Mouse (Mus musculus) megakaryocyte progenitor cell, adult 5-6 weeks (primary cell): ENCODE measurements at regions not wholly inside any gene's neighbourhood (a gene's known extent, or its start where the extent isn't known, plus 50 kb on each side); places are given as distances from the start of the nearest gene placed in this dataset.

Source experiments
- ATAC-seq: replicated peaks from 2 replicates; pipeline ENCODE4 v1.8.0; 2016; ENCODE audit warnings: mild to moderate bottlenecking, moderate TSS enrichment, inconsistent platforms; ENCODE audit not compliant: poor library complexity

GRCm38 (mm10) chr12:39073289-39074022 lies 294.3 kb downstream of the Etv1 start:
- no peak for ATAC-seq

DNA sequence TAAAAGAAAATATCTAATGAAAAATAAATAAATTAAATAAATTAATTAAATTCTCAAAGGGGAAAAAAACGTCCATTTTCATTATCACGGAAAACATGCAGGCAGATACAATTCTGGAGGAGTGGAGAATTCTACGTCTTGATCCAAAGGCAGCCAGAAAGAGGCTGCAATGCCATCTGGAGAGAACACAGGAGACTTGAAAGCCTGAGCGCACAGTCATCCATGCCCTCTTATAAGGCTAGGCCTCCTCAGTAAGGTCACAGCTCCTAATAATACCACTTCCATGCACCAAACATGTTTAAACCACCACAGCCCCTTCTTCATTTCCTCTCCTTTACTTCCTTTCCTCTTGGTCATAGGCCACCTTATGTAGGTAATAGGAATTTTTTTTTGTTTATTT lies 307.1 kb downstream of the Etv1 start:
- ATAC-seq: no peak

DNA sequence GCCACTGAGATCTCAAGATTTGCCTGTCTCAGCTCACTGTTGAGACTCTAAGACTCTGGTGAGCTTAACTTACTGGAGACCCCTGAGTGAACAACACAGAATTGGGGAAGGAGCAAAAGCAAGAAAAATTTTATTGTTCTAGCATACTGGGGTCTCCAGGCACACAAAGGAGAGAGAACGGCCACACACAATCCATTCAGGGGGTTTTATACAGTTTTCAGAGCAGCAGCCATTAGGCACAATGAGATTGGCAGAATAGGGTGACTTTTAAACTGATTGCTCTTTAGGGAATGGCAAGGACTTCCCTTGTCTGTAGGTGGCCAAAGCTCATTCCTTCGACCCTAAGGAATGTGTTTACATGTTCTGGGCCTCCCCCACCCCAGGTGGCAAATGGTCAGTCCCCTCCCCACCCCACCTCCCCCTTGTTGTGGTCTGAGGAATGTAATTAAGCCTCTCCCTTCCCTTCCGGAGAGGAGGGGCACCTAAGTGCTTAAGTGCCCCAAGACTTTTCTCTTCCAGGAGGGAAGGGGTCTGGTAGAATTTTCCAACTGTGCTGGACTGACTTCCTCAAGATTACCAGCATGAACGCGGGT lies 315.6 kb downstream of the Etv1 start:
- no peak for ATAC-seq

- ATAC-seq: no peak
Observed at GRCm38 (mm10) chr12:39123391-39124095, 344.4 kb downstream of the Etv1 start.

- no peak for ATAC-seq
Observed at GRCm38 (mm10) chr12:39154689-39155088, 375.5 kb downstream of the Etv1 start.

DNA sequence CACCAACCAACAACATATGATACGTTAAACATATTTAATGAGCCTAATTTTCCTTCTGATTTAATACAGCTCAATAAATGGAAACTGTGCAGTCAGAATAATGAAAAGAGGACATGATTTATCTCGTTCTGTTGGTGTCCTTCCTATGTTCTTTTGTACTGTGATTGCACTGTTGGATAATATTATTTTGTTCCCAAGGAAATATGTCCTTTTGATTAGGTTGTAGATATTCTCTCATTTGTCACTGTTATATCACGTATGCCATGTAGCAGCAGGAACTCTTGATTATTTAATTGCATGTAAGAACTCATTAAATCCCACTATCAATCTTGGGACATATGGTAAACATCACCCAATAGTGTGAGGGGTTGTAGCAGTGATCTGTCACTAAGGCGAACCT lies 397.8 kb downstream of the Etv1 start:
- ATAC-seq: no peak

- ATAC-seq: no peak
Observed at GRCm38 (mm10) chr12:39224073-39224472, 444.9 kb downstream of the Etv1 start.

DNA sequence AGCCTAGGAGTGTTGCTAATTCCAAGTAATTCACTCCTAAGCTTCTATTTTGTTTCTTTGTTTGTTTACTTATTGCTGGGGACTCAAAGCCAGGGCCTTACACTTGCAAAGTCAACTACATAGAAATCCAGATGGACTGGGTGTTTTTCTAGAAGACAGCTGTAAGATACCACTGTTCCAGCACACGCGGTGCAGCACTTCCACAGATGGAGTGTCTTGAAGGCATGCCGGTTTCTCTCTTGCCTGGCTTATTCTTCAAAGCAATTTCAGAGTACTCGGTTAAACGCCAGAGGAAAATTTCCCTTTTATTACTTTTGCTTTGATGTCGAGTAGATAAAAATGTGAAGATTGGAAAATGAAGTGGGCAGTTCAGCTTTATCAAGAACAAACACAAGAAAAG lies 477.4 kb downstream of the Etv1 start:
- ATAC-seq: no peak

- ATAC-seq: no peak
Observed at GRCm38 (mm10) chr12:39257571-39257970, 478.4 kb downstream of the Etv1 start.

- ATAC-seq: no peak
Observed at GRCm38 (mm10) chr12:39289676-39290075, 510.5 kb downstream of the Etv1 start.

DNA sequence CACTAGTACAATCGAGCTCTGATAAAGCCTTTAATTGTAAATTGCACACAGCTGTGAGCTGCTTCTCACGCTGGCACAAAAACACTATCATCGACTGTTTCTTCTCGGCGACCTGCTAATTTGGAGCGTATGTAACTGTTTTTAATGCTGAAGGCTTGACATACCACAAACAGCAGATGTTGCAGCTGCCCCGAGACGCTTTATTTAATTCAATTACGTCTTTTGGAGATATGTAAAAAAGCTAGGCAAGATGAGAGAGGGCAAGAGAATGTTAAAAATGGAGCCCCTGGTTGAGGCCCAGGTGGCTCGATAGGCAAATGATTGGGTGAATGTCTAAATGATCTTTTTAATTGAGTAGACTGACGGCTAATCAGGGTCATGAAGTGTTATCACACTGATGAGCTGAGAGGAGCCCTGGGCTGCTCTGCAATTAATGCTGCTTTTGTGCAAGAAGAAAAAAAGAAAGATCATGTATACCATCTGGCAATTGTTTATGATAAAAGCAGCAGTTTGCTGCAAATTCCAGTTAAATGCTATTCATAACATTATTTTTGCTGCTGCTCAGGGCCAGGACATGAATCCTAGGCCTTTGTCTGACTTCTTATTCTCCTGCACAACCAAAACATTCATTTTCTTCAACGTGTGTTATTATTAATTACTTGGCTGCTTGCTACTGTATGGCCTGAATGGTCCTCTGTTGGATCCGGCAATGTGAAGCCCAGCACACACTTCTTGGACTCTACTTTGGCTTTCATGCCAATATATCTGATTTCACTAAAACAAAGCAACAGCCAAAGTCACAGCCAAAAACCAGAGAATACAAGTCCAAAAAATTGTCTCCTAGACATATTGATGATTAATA lies 522.4 kb downstream of the Etv1 start:
- no peak for ATAC-seq

- no peak for ATAC-seq
Observed at GRCm38 (mm10) chr12:39302213-39302591, 523.0 kb downstream of the Etv1 start.

- ATAC-seq: no peak
Observed at GRCm38 (mm10) chr12:39307746-39308145, 528.6 kb downstream of the Etv1 start.

DNA sequence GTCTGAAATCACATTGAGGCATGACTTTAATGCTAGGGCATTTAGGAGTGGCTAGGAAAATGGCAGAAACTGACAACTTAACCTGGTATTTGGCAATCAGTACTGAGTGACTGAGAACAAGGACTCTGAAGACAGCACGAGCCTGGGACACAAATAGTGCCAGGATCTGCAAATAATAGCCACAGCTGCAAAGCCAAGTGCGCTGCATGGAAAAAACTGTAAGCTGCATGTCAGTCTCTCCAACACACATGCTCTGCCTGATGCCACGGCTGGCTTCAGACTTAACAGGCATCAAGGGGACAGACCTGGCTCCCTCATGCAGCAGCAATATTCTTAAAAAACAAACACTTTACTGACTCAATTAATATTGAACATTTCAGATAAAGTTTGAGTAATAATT lies 530.7 kb downstream of the Etv1 start:
- ATAC-seq: no peak

DNA sequence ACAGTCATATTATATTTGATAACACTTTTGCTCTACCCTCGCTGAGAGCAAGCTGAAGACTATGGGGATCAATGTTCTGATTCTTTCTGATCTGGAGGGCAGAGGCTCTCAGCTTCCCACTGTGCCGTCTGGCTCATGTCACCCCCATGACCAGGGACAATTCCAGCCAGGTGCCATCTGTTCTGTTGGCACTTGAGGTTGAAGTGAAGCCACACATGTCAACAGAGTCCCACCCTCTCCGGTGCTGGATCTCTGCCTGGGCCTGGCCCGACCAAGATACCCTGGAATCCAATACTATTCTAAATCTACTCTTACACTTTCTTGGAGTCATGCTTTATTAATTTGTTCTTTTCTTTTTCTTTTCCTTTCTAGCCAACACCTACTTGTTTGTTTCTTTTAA lies 538.0 kb downstream of the Etv1 start:
- ATAC-seq: no peak

DNA sequence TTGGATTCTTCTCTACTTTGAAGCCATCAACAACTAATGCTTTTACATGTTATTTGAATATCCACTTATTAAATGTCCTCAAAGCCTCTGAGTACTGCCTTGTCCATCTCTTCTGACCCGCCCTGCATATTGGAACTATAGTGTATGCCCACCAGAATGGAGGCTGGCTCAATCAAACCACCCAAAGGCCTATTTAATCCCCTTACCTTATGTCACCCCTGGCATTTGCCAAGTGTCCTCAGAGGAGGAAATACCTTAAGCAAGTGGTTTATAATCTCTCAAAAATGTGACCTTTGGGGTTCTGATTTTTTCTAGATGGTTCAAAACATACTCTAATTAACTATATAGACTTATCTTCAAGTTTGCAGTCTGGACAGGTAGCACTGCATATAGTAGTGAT lies 542.3 kb downstream of the Etv1 start:
- no peak for ATAC-seq

GRCm38 (mm10) chr12:39326157-39326556 lies 547.0 kb downstream of the Etv1 start:
- ATAC-seq: no peak

DNA sequence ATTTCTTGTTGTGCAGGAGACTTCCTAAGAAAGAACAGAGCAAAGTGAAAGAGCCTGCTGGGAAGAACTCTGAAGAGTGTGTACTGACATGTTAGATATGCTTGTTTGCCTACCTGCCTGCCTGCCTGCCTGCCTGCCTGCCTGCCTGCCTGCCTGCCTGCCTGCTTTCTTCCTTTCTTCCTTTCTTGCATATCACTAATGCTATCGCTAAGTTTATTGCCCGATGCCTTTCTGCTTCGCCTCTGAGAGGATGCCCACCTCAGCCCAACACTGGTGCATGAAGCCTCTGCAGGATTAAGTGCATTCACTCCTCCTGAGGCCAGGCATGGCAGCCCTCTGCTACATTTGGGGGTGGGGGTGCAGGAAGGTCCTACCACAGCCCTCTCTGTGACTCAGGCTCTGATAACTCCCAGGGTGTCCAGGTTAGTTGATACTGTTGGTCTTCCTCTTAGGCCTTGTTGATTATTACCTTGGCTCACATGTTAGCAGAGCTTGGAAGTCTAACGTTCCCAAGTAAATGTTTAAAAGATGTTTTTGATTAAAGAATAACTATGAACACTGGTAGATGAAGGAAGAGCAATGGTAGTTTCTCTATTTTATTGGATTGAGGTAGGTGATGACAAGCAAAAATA lies 547.6 kb downstream of the Etv1 start:
- ATAC-seq: no peak

- no peak for ATAC-seq
Observed at GRCm38 (mm10) chr12:39328377-39328776, 549.2 kb downstream of the Etv1 start.

DNA sequence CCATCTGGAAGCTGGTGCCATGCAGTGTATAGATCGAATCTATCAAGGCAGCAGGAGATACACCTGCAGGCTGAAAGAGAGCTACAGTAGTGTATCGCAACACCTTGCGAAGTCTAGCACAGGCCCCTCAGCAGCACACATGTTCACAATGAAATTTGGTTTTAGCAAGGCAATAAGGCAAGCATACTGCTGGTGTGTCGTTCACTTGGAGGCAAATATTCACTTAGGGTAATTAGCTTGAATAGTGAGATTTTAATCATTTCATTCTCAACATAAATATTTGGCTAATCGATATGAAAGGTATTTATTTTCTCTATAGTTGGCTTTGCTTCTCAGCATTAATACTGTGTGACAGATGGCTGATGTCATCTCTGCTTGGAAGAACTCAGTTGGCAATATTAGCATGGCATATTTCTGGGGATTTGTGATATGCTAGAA lies 559.9 kb downstream of the Etv1 start:
- ATAC-seq: no peak

GRCm38 (mm10) chr12:39341751-39342271 lies 562.6 kb downstream of the Etv1 start:
- ATAC-seq: no peak
